Mouse (Mus musculus) spleen, embryonic (tissue): ENCODE results near the gene Sardh.

Source experiments
- CTCF ChIA-PET: fragments of 350-600 bp; sonication (Branson Sonifier 250); formaldehyde crosslinking; loops from one replicate; lab custom pipeline; 2022; lab: Charles Lee

The Sardh gene

DNA sequence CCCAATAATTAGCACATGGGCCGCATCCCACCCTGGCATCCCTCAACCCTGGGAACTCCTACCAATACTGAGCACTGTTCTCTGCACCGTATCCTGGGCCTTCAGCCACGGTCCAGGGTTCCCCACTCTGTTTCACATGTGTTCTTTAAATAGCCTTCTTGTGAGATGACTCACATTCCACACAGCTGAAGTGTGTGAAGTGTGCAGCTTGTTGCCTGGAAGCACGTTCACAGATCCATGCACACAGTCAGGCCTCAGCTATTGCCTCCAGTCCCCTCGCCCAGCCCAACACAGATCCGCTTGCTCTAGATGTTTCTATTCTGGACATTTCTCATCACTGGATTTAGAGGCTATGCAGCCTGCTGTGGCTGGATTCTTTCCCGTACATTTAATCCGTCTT is 69.0 kb downstream of the Sardh start:
- CTCF ChIA-PET = no interaction called here

DNA sequence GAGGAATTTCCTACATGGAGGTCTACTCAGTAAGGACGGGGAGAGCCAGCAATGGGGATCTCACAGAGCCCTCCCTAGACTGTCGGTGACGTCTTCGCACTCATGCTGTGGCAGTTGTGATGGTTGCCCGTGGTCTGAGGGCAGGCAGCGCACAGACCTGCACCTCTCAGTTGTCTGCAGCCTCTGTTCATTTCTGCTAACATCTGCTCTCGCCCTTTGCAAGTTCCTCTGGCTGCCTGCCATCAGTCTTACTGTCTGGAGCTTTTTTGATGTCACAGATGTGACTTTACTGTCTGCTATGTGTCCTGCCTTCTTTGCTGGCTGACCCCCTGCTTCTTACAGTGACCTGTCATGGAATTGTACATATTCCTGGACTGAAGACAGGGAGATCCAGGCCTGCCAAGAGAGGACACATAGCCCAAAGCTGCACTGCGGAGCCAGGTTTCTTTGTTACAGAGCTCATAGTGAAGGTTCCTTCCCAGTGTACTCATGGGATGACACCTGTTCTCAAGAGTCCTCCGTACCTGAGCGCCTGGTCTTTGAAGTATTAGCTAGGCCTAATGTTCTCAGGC is 72.4 kb downstream of the Sardh start:
- CTCF ChIA-PET = no interaction called here

DNA sequence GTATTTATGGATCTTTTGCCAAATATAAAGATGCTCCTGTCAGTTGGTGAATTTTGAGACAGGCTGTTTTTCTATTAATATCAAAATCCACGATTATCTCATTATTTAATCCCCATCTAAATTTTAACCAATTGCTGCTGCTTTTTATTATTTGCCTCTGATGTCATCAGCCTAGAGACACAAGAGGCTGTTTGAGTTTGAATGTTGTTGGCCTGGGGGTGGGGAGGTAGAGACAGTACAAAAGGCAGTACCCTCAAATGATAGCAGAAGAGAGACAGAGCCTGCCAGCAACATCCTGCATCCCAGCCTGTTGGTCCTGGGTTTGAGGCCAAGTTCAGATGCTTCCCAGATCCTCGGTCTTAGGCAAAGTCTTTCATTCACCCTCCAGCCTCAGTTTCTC is 73.9 kb downstream of the Sardh start:
- CTCF ChIA-PET = no interaction called here

- CTCF ChIA-PET = no interaction called here
These were observed 81.1 kb downstream of the Sardh start for GRCm38 (mm10) chr2:27166999-27167398.

DNA sequence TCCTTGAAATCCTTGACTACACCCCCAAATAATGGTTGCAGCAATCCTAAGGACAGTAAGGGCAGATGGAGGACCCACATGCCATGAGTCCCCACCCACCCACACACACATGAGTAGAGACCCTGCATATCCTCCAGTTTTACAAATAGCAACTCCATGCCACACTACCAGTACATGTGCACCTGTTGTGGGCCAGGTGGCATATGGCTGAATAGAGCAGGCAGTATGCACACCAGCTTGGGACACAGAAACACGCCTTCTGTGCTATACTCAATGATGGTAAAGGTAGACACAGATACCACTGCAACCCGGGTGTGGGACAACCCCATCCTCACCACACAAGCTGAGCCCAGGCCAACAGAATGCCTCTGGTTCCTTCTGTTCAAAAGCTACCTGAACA is 82.1 kb downstream of the Sardh start:
- CTCF ChIA-PET = no interaction called here

- CTCF ChIA-PET = interaction anchor here (0.6 kb wide), 1 partner anchor 1039 kb away, joined by 3 read pairs; no protein-coding TSS in a partner anchor
These were observed 83.1 kb downstream of the Sardh start, which contains the start of gene Dbh for GRCm38 (mm10) chr2:27164796-27165590. TSS of gene Dbh (plus strand) at chr2:27165233.

- CTCF ChIA-PET = interaction anchor here (0.6 kb wide), 1 partner anchor 1037 kb away, joined by 3 read pairs; no protein-coding TSS in a partner anchor
These were observed 84.3 kb downstream of the Sardh start for GRCm38 (mm10) chr2:27163851-27164250.

DNA sequence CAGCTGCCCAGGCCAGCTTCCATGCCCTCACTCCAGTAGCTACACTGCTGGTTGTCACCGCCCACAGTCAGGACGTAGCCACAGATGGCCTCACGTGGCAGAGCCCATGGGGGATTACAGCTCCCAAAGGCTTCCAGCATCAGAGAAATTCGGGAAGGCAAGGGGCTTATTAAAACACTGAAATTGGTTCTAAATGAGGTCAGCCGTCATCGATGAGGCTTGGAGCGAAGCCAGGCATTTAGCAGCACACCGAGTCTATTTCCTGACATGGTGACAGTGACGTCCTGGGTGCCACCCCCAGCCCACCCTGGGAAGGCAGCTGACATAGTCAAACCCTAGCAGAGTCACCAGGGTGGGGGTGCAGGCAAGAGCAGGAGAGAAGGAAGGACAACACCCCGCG is 85.5 kb downstream of the Sardh start:
- CTCF ChIA-PET = interaction anchor here (0.7 kb wide), 1 partner anchor 172 kb away, joined by 3 read pairs; no protein-coding TSS in a partner anchor

DNA sequence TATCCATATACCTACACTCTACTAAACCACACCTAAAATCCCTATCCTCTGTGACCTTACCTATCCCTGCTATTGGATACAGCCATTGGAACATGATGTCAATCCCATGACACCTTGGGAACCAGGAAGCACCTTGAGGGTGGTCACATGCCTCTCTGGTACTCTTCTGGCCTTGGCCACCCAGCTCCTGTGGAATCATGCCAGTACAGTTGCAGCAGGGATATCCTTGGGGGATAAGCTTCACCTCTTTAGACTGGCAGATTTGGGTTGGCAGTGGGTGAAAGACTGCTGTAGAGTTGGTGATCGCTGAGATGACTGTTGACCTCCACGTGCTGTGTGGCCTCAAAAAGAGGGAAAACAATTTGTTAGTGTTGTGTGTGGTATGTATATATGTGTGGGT is 86.6 kb downstream of the Sardh start:
- CTCF ChIA-PET = no interaction called here

DNA sequence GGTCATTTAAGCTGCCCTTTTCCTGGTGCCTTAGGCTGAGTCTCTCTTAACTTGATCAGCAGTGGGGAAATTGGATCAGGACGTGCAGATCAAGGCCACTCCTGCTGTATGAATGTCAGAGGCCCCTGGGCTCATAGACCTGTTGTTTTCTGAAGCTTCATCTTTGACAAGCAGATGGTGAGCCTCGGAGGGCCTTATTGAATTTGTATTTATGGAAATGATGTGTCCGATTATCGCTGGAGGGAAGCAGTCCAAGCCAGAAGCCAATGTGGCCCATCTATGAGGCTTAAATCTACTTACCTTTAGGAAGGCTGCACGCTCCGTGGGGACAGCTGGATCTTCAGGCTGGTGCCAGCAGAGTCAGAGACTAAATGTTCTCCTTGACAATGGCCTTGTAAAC is 91.5 kb downstream of the Sardh start:
- CTCF ChIA-PET = no interaction called here

DNA sequence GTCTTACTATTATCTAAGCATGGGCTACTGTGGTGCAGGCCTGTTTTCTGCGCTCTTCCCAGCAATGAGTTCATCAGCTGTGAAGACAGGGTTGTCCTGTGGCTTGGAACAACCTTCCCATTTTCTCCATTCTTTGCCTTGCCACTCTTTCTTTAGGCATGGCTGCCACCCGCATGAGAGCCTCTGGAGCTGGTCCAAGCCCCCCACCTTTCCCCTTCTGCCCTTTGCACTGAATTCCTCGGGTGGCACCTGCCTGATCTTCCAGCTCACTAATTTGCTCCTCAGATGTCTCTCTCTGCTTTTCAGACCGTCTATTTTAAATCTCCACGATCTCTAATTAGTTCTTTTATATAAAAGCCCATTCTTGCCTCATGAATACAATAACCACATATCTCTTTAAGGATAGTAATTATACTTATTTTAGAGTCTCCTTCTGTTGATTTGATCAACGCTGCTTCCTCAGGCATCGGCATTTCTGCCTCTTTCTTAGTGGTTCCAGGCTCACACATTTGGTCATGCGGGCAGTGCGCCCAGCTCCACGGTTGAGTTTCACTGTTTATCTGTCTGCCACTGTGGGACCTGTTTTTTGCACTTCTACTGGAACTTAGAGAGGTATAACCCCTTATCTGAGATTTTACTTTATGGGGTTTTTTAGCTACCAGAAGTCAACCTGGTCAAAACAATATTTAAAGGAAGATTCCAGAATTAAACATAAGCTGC is 93.5 kb downstream of the Sardh start:
- CTCF ChIA-PET = no interaction called here

DNA sequence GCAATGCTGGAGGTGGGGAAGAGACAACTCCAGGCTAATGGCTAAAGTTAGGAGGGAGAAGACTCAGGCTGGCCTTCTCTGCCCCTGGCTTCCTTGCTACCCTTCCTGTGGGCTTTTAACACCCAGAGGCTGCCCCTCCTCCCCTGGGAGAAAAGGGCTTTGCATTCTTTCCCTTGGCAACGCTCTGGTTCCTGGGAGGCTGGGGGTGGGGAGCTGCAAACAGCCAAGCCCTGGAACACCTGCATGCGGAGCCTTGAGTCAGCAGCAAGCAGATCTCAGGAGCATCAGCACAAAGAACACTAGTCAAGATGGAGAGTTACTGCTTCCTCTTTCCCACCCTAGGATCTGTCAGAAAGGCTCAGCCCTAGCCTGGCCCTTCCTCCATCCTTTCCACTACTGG is 98.7 kb downstream of the Sardh start:
- CTCF ChIA-PET = no interaction called here

GRCm38 (mm10) chr2:27146840-27147239 is 101.3 kb downstream of the Sardh start:
- CTCF ChIA-PET = no interaction called here

DNA sequence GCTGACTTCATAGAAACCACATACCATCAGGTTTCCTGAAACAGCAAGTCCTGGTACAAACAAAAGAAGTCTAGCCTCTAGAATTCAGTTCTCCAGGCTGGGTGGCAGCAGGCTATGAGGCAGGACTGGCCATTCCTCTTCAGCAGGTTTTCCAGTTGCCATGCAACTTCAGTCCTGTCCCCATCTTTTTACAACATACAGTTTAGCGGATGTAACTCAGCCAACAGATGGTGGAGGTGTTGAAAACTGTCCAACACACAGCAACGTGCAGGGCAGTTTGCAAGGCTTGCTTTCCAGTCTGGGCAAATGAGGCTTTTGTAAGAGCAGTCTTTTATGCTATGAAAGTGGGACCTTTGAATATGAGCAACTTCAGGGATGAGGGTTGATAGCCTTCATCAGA is 103.2 kb downstream of the Sardh start:
- CTCF ChIA-PET = no interaction called here

DNA sequence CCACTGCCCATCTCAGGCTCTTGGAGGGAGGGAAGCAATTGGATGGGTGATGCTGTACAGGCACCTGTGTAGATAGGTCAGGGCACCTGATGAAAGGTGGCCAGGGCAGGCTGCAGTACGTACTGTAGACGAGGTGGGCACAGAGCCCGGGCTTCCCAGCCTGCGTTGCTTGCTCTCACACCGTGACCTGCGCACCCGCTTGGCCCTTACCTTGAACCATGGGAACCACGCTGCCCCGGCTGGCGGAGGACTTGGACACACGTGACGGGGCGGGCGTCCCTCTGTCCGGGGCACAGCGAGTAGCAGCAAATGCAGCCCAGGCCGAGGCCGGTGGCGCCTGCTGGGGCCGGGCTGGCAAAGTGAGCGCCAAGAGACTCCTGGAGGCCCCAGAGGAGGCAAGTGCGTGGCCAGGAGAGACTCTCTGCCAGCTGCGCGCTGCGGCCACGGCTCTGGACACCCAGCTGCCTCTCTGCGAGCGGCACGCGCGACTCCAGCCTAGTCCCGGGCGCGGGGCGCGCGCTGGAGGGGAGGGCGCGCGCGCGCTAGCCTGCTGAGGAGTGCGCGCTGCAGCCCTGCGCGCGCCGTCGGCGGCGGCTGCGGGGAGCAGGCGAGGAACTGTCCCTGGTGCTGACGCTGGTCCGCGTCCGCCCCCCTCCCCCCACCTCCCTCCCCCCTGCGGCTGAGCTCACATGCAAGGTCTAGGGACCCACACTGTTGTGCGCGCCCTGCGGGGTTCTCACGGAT is 106.0 kb downstream of the Sardh start, which contains the start of gene Fam163b:
Fam163b (minus strand) TSS at position 542 of the 744 bp plus-strand sequence.
- CTCF ChIA-PET = no interaction called here
